ENCODE assay signal across 11 mouse cellular contexts in genomic region chr4:141749557-141749956, GRCm38 (mm10). TPM values are rescaled to one million over a fixed set of nuclear protein-coding genes. Genes with fewer than 3 reads are reported as not detected.
A peak's percentile ranks its signal among the peaks of the same experiment; 100 is the strongest.
DNase-seq lines count a peak whose midpoint lies in the region.
"Had no signal": no experiment of that assay in that cellular context is flagged by ENCODE, and none has a peak within 500 bp of the region (broad histone marks: within the 10 kb centered on the region; RNA-seq: fewer than 3 reads in every experiment).

No protein-coding gene starts in this region.

- peak; percentile 65 for DNase-seq in ovary, postnatal 36 days (ENCODE audit: low spot score)
- DNase-seq in ovary, postnatal 10 days (ENCODE audit: low spot score) = no peak
- peak; percentile 71 for DNase-seq in gastrocnemius, postnatal 25 days
- DNase-seq in heart, postnatal 4 days = peak; percentile 65
- DNase-seq in cerebellum, adult 11-12 months = no peak
- no peak for DNase-seq in cerebellum, postnatal 25 days
- no peak for DNase-seq in urinary bladder, postnatal 10 days (ENCODE audit: low spot score)
- DNase-seq in kidney, postnatal 10 days = no peak
- DNase-seq: cerebellum, adult 11 months; layer of hippocampus, postnatal 36 days had no signal

RNA-seq across cellular contexts. Expression of gene Agmat, which starts 3.1 kb away (rescaled TPM):
- under 1 TPM in 1 of 2 experiments, not detected in 1; 0.20 TPM for total RNA-seq in gastrocnemius, postnatal 25 days (2021)
- total RNA-seq in heart, postnatal 4 days (2021) = under 1 TPM; 0.43 to 0.57 TPM
- total RNA-seq: monocyte, adult 5-6 weeks had no signal

RNA-seq across cellular contexts. Expression of gene Ddi2, which starts 26.3 kb away (rescaled TPM):
- 10 to 100 TPM; 34.4 to 42.4 TPM for total RNA-seq in gastrocnemius, postnatal 25 days (2021)
- 10 to 100 TPM; 34.9 to 36.8 TPM for total RNA-seq in heart, postnatal 4 days (2021)

RNA-seq across cellular contexts. Expression of gene Dnajc16, which starts 41.2 kb away (rescaled TPM):
- 10 to 100 TPM; 10.1 to 12.0 TPM for total RNA-seq in gastrocnemius, postnatal 25 days (2021)
- total RNA-seq in heart, postnatal 4 days (2021) = 10 to 100 TPM; 16.6 to 16.8 TPM

RNA-seq across cellular contexts. Expression of gene Casp9, which starts 43.9 kb away (rescaled TPM):
- 1 to 10 TPM; 2.0 TPM for total RNA-seq in gastrocnemius, postnatal 25 days (2021)
- 10 to 100 TPM; 13.5 to 13.8 TPM for total RNA-seq in heart, postnatal 4 days (2021)

Comparison
In these comparisons a context has a peak if more than half of its experiments do, and no peak if none do; other contexts are left out.
1. DNase-seq: peak in ovary, postnatal 36 days (single experiment), gastrocnemius, postnatal 25 days (single experiment) and heart, postnatal 4 days (single experiment); none in ovary, postnatal 10 days (single experiment), cerebellum, adult 11-12 months (single experiment), cerebellum, postnatal 25 days (0 of 2), urinary bladder, postnatal 10 days (single experiment) and kidney, postnatal 10 days (single experiment).